In genomic region chr11:108980530-108980929, GRCm38 (mm10) we compare ENCODE assay signal across 8 mouse cellular contexts.
DNase-seq lines count a peak whose midpoint lies in the region; ATAC-seq and TF ChIP-seq lines count a peak whose summit lies in the region.

No protein-coding gene starts in this region.

- H3K36me3 ChIP-seq in forebrain, embryonic 14.5 days (ENCODE audit: control insufficient read depth, insufficient read depth, low read length) = no peaks in the 10 kb centered on the region
- H3K36me3 ChIP-seq in forebrain, embryonic 12.5 days (replicated peaks) = no peaks in the 10 kb centered on the region
- H3K36me3 ChIP-seq in intestine, embryonic 15.5 days = no peaks in the 10 kb centered on the region
- no peaks in the 10 kb centered on the region for H3K36me3 ChIP-seq in lung, embryonic 14.5 days (ENCODE audit: insufficient read depth)
- H3K36me3 ChIP-seq in neural tube, embryonic 15.5 days = no peaks in the 10 kb centered on the region

- H3K4me1 ChIP-seq in forebrain, embryonic 14.5 days (ENCODE audit: control insufficient read depth, insufficient read depth, low read length) = no peaks in the 10 kb centered on the region
- H3K4me1 ChIP-seq in forebrain, embryonic 12.5 days = peaks cover 13% of the 10 kb centered on the region
- H3K4me1 ChIP-seq in intestine, embryonic 15.5 days (replicated peaks) = 0 out of 2 replicates have a peak, but pooled peaks cover 4% of the 10 kb centered on the region
- H3K4me1 ChIP-seq in lung, embryonic 14.5 days (ENCODE audit: insufficient read depth) = peaks cover 14% of the 10 kb centered on the region; the same call in 1 of the 2 replicates
- no peaks in the 10 kb centered on the region for H3K4me1 ChIP-seq in neural tube, embryonic 15.5 days

- no peaks in the 10 kb centered on the region for H3K27me3 ChIP-seq in forebrain, embryonic 14.5 days (replicated peaks; ENCODE audit: control insufficient read depth, insufficient read depth, low read length)
- H3K27me3 ChIP-seq in forebrain, embryonic 12.5 days = peaks cover 1% of the 10 kb centered on the region; the same call in 1 of the 2 replicates
- no peaks in the 10 kb centered on the region for H3K27me3 ChIP-seq in intestine, embryonic 15.5 days (replicated peaks)
- no peaks in the 10 kb centered on the region for H3K27me3 ChIP-seq in lung, embryonic 14.5 days (ENCODE audit: insufficient read depth, low read length)
- H3K27me3 ChIP-seq in neural tube, embryonic 15.5 days (replicated peaks) = no peaks in the 10 kb centered on the region

- no peaks in the 10 kb centered on the region for H3K9me3 ChIP-seq in forebrain, embryonic 14.5 days (replicated peaks; ENCODE audit: control insufficient read depth, low read length)
- no peaks in the 10 kb centered on the region for H3K9me3 ChIP-seq in forebrain, embryonic 12.5 days
- no peaks in the 10 kb centered on the region for H3K9me3 ChIP-seq in intestine, embryonic 15.5 days
- H3K9me3 ChIP-seq in lung, embryonic 14.5 days (ENCODE audit: low read depth, low read length) = no peaks in the 10 kb centered on the region
- H3K9me3 ChIP-seq in neural tube, embryonic 15.5 days (replicated peaks) = no peaks in the 10 kb centered on the region

- TF ChIP-seq CTCF in lung, embryonic 14.5 days (IDR thresholded peaks at IDR 0.05; ENCODE audit: low read depth) = peak; percentile 37

- no peak for ATAC-seq in forebrain, embryonic 14.5 days
- ATAC-seq in forebrain, embryonic 12.5 days (ENCODE audit: low FRiP score) = no peak
- ATAC-seq in intestine, embryonic 15.5 days = peak; percentile 83
- ATAC-seq in lung, embryonic 14.5 days (ENCODE audit: insufficient read depth) = peak; percentile 77
- ATAC-seq in neural tube, embryonic 15.5 days (ENCODE audit: low FRiP score) = no peak

- no peak overlapping the region for H3K9ac ChIP-seq in forebrain, embryonic 14.5 days (ENCODE audit: low read length)
- H3K9ac ChIP-seq in forebrain, embryonic 12.5 days = no peak overlapping the region
- no peak overlapping the region for H3K9ac ChIP-seq in intestine, embryonic 15.5 days
- no peak overlapping the region for H3K9ac ChIP-seq in lung, embryonic 14.5 days
- H3K9ac ChIP-seq in neural tube, embryonic 15.5 days (replicated peaks) = no peak overlapping the region

- no peak overlapping the region for H3K27ac ChIP-seq in forebrain, embryonic 14.5 days (ENCODE audit: low read depth, low read length)
- no peak overlapping the region for H3K27ac ChIP-seq in forebrain, embryonic 12.5 days
- H3K27ac ChIP-seq in intestine, embryonic 15.5 days = no peak overlapping the region
- H3K27ac ChIP-seq in lung, embryonic 14.5 days (ENCODE audit: low read depth) = peak overlapping the region; percentile 63
- no peak overlapping the region for H3K27ac ChIP-seq in neural tube, embryonic 15.5 days (replicated peaks)

- peak; percentile 23 for DNase-seq in forebrain, embryonic 14.5 days (ENCODE audit: low spot score)
- peak; percentile 20 for DNase-seq in cerebellum, adult 8-10 months
- DNase-seq in lung, embryonic 14.5 days = peak; percentile 90
- DNase-seq in gastrocnemius, postnatal 14 days = no peak
- no peak for DNase-seq in natural killer cell, adult 2 months (ENCODE audit: low spot score in 2 of 2)

- H3K4me2 ChIP-seq in forebrain, embryonic 14.5 days (ENCODE audit: low read length) = no peak overlapping the region
- H3K4me2 ChIP-seq in forebrain, embryonic 12.5 days = no peak overlapping the region
- H3K4me2 ChIP-seq in intestine, embryonic 15.5 days (replicated peaks) = no peak overlapping the region
- H3K4me2 ChIP-seq in lung, embryonic 14.5 days = no peak overlapping the region
- H3K4me2 ChIP-seq in neural tube, embryonic 15.5 days = no peak overlapping the region

- intact Hi-C loops in gastrocnemius, postnatal 14 days (cut with DNase I; ENCODE audit: low total_unique reads) = no loop called here

- no peak overlapping the region for H3K4me3 ChIP-seq in forebrain, embryonic 14.5 days (ENCODE audit: low read depth, low read length)
- H3K4me3 ChIP-seq in forebrain, embryonic 12.5 days (replicated peaks) = no peak overlapping the region
- H3K4me3 ChIP-seq in intestine, embryonic 15.5 days (replicated peaks) = no peak overlapping the region
- no peak overlapping the region for H3K4me3 ChIP-seq in lung, embryonic 14.5 days (ENCODE audit: low read depth, low read length)
- no peak overlapping the region for H3K4me3 ChIP-seq in neural tube, embryonic 15.5 days (replicated peaks)

- WGBS in forebrain, embryonic 14.5 days = 91% methylated on average over 12 of the region's 12 CpGs
- 90% methylated on average over 12 of the region's 12 CpGs for WGBS in forebrain, embryonic 12.5 days
- WGBS in intestine, embryonic 15.5 days = 47% methylated on average over 12 of the region's 12 CpGs
- 22% methylated on average over 12 of the region's 12 CpGs for WGBS in lung, embryonic 14.5 days
- WGBS in neural tube, embryonic 15.5 days = 81% methylated on average over 12 of the region's 12 CpGs

Comparison
In these comparisons a context has a peak if more than half of its experiments do, and no peak if none do; other contexts are left out.
1. ATAC-seq: peak in intestine, embryonic 15.5 days (single experiment) and lung, embryonic 14.5 days (single experiment); none in forebrain, embryonic 14.5 days (single experiment), forebrain, embryonic 12.5 days (single experiment) and neural tube, embryonic 15.5 days (single experiment).
2. DNase-seq: peak in forebrain, embryonic 14.5 days (single experiment), cerebellum, adult 8-10 months (single experiment) and lung, embryonic 14.5 days (single experiment); none in gastrocnemius, postnatal 14 days (single experiment) and natural killer cell, adult 2 months (0 of 2).